Mouse (Mus musculus) common myeloid progenitor, adult 5-6 weeks (primary cell): ENCODE data around the gene Mov10. TPM values are rescaled to one million over a fixed set of nuclear protein-coding genes. Genes with fewer than 3 reads are reported as not detected.
A peak's percentile ranks its signal among the peaks of the same experiment; 100 is the strongest.
"Not testable (repeated sequence)": the region's sequence is repeated elsewhere in the genome, so short reads cannot be mapped to it uniquely, and the experiment has no call there.

Experiments used
- ATAC-seq: replicated peaks from 2 replicates; pipeline ENCODE4 v1.8.0; 2016; ENCODE audit warnings: low read depth, mild to moderate bottlenecking, moderate TSS enrichment, inconsistent platforms; ENCODE audit not compliant: poor library complexity, severe bottlenecking
- total RNA-seq: library from RNA; stranded (forward); fragments of 200-1000, 187-1606 nt; gene quantifications from 2 replicates; pipeline ENCODE4 v1.2.3, GENCODE M21; 2017

Gene Mov10
- total RNA-seq, result 6.0 and 8.6 TPM in 2 replicates

DNA sequence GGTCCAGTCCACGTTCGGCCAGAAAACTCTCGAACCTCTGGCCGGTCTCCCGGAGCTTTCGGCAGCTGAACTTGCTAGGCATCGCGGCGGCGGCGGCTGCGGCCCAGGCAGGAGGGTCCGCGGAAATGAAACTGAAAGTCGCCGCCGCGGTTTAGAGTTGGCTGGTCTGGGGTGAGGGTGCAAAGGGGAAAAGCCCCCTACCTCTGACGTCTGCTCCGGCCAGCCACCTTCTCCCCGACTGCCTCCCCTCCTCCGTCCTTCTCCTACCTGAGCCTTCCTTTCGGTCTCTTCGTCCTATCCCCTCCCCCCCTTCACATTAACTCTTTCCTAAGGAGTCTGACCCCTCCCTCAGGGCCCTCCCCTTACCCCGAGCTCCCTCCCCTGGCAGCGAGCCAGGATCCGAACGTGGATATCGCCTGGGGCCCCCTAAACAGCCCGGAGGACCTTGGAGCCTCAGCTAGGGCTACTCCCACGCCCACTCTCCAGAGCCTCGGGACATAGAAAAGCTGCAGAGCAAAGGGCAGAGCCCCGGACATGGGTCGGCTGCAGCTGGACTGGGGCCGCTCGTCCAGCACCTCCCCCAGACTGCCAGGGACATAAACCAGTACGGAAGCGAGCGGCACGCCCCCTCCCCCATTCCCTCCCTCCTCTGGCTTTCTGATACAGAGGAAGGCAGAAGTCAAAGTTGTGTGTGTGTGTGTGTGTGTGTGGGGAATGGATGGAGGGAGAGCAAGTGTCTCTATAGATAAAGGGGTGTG is at the start of gene Mov10:
Gene Mov10, minus strand, starts transcription at position 573 of the 758 bp plus-strand sequence.
- ATAC-seq, result peak; percentile 75

DNA sequence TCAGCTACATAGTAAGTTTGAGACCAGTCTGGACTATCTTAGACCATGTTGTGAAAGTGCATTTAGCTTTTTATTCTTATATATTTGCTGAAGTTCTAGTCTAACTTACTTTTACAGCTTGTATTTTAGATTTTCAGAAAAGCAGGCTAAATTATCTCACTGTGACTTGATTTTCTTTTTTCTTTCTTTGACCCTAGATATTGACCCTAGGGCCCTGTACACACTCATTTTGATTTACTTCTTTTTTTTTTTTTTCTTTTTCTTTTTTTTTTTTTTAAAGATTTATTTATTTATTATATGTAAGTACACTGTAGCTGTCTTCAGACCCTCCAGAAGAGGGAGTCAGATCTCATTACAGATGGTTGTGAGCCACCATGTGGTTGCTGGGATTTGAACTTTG is 48.3 kb upstream of the Mov10 start:
- ATAC-seq, result not testable (repeated sequence)

DNA sequence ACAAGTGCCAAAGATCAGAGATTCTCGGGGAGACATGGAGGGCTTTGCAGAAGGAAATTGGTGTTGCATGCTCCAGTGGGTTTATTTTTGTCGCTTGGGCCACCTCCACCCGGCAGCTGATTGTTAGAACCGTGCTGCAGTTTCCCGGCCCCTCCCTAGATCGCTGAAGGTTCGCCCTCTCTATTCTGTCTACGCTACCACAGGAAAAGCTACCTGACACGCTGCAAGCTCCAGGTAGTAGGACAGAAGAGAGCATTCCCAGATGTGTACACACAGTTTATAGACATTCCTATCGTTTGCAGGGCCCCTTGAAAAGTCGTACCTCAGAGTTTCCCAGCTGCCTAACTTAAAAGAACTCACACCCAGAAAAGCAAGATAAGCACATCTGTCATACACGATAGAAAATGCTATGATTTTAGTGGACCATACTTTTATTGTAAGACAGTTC is 47.0 kb upstream of the Mov10 start:
- no peak; the same call in 1 of the 2 replicates for ATAC-seq

DNA sequence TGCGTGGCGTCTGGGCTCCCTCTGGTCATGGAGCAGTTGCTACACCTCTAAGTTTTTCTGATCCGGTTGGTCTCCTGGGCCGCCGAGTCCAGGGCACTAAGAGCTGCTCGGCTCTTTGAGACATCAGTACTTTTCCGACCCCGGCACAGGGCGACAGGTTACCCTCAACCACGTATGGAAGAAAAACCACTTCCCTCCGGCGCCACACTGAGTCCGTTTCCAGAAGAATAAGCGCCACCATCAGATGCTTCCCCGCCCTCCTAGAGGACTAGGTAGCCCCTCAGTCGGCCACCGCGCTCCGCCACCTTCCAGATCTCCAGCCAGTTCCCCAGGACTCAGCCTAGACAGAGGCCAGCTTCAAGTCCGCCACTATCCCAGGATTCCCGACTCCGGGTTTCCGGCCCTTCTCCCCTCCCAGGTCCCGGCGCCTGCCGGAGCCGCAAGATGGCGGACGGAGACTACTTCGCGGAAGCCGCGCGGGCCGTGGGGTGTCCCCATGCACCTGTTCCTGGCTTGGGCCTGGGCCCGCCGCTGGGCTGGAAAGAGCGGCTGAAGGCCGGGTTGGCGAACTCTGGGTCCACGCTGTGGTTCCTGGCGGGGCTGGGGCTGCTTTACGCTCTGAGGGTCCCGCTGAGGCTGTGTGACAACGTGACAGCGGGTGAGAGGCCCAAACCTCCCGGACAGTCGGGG is 46.4 kb upstream of the Mov10 start:
- peak; percentile 58 for ATAC-seq

DNA sequence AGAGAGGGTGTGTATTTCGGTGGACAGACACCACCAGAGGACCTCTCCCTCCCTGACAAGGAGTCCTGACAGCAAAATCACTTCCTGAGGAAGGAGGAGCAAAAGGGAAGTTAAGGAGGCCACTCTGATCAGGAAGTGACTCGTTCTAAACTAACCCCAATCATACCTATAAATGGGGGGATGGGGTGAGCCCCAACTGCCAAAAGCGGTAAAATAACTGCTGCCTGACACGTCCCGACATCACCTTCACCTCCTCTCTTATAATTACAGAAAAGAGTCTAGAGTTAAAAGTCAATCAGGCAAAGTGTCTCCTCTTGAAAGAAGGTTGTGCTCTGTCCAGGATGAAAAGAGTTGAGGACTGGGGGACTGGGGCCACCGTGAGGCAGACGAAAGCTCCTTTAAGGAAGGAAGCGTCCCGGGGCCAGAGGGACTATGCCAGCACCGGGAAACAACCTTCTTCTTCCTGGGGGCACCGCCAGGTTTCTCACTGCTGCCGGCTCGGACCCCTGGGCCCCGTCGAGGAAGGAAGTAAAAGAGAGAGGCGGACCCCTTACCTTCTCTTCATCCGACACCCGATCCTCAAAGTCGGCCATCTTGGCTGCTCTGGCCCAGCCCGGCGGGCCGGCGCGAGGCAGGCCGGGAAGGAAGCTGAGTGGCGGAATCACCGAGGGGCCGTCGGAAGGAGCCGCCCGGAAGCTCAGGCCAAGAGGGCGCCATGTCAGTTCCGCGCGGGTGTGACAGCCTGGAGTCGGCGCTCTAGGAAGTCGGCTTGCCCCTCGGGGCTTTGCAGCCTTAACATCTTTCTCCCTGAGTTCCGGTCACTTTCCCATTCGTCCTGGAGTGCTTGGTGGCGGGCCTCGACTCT is 45.7 kb upstream of the Mov10 start, which contains the start of the genes St7l and Capza1:
Gene St7l, plus strand, starts transcription at position 220 of the 865 bp plus-strand sequence.
Gene Capza1, minus strand, starts transcription at position 720 of the 865 bp plus-strand sequence.
- ATAC-seq, result peak; percentile 85

DNA sequence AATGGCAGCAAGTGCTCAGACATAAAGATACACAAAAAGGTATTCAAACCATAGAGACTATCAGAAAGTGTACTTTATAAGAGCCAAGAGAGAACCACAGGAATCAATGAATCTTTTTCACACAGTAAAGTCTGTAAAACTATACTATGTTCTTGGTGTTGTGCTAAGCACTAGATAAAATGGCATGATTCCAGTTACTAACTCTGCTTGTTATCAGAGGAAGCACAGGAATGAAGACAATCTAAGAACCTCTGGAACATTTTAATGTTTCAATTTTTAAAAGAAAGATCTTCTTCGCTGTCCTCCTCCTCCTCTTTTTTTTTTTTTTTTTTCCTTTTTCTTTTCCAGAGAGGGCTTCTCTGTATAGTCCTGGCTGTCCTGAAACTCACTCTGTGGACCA is 40.2 kb upstream of the Mov10 start:
- no peak; the same call in 1 of the 2 replicates for ATAC-seq

DNA sequence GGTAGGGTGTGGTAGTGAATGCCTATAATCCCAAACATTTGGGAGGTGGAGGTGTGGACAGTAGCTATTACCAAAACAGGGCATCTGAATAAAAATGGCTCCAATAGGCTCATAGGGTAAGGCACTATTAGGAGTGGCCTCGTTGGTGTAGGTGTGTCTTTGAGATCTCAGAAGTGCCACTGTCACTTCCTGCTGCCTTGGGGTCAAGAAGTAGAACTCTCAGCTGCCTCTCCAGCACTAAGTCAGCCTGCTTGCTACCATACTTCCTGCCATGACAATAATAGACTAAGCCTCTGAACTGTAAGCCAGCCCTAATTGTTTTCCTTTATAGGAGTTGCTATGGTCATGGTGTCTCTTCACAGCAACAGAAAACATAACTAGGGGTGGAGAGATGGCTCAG is 37.7 kb upstream of the Mov10 start:
- no peak for ATAC-seq

DNA sequence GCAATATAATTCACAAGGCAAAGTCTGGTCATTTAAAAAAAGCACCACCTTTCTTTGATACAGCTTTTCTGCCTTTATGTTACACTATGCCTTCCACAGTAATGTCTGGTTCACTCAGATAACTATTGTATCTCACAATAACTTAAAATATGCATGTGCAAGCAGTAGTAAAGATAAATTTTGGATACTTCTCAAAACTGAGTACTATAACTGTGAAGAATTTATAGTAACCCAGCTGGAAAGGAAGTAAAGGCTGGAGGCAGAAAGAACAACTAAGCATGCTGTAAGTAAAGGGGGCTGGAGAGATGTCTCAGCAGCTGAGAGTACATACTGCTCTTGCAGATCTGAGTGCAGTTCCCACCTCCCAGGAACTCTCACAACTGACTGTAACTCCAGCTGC is 36.5 kb upstream of the Mov10 start:
- ATAC-seq, result peak; percentile 34; the same call in 1 of the 2 replicates

DNA sequence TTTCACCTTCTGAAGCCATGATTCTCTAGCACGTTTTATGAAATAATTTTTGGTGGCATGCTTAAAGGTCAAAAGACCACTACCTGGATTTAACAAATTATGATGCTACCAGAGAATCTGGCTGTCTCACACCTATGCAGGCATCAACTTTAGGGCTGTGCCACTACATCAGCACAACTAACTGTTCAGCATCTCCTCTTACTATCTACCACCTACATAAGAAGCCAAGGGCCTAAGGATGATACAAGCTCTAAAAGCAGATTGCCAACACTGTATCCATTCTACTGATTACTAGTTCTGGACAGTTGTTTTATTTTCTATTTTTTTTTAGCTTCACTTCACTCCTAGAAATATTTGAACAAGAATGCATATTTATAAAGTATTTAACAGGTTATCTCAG is 36.1 kb upstream of the Mov10 start:
- ATAC-seq, result no peak

DNA sequence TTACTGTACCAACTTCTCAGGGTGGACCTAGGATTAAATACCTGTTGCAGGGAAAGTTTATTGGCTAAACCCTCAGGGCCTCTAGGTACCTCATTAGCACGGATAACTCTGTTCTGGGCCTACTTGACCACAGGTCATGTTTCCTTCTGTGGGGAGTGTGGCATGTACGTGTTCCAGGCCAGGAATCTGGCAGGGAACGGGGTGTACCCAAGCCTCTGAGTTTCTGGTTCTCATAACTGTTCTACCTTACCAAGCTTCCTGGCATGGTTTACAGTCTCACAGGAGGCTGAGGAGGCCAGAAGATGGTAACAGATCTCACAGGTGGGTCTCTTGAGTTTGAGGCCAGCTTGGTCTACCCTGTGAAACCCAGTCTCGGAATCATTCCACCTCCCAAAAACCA is 28.2 kb upstream of the Mov10 start:
- no peak for ATAC-seq

DNA sequence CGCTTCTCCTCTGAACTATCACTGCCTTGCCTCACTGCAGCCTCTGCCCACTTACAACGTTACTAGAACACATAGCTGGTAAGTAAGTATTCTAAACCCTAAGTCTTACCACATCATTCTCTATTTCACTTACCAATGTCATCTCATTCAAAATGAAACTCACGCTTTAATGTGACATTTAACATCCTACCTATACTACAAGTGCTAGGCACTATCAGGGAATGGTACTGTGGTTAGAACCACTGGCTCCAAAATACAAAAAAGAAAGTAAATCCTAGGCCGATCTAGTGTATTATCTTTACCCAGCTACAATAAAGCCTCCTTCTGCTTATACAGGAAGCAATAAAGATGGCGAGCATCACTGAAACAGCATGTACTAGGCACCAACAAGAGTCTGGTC is 22.7 kb upstream of the Mov10 start:
- no peak for ATAC-seq

DNA sequence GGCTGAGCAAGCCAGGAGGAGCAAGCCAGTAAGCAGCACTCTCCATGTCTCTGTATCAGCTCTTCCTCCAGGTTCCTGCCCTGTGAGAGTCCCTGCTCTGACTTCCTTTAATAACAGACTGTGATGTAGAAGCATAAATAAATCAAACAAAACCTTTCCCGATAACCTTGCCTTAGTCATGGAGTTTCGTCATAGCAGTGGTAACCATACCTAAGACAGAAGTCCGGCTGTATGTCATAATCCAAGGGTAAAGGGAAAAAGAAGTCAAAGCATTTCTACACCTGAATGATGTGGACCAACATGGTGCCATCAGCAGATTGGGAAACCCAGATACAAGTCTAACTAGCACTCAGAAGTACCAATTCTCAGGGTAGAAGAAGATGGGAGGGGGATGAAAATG is 17.4 kb upstream of the Mov10 start:
- ATAC-seq, result no peak

DNA sequence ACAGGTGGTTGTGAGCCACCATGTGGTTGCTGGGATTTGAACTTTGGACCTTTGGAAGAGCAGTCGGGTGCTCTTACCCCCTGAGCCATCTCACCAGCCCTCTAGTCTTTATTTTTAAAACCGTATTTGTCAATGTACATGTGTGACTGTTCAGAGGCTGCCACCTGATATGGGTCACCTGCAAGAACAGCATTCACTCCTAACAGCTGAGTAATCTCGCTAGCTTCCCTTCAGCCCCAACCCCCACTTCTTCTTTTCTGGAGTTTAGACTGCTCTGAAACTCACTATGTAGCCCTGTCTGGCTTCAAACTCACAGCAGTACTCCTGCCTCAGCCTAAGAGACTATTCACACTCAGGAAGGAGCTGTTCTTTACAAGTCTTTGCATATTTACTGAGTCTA is 4.0 kb upstream of the Mov10 start:
- ATAC-seq, result no peak

DNA sequence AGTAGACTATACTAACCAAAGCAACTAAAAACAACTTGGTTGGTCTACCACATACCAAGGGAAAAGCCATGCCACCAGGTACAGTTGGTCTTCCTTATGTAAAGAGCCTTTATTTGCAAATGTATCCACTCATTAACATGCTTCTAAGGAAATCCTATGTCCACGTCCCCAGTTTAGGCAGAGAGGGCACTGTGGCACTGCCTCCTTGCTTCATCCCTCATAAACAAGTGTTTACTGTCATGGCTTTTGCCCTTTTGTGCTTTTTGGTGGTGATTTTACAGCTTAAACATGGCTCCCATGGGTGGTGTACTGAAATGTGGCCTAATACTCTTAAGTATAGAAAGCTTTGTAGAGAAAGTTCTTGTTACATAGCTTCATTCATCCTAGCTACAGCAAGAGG is 2.1 kb upstream of the Mov10 start:
- ATAC-seq, result no peak

DNA sequence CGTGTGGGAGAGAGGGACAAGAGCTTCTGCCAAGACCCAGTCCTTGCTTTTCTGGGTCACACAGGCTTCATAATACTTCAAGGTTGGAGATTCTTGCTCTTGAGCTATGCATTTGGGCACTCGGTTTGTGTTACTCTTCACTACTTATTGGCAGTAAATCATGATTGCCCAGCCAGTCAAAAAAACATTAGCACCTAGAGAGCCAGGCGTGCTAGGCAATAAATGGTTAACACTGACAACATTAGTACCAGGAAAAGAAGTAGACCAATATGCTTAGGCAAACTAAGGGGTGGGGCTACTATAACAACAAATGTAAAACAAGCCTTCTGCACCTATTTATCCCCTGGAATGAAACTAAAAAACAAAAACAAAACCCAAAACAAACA is 379 bp upstream of the Mov10 start:
- no peak; the same call in 1 of the 2 replicates for ATAC-seq

DNA sequence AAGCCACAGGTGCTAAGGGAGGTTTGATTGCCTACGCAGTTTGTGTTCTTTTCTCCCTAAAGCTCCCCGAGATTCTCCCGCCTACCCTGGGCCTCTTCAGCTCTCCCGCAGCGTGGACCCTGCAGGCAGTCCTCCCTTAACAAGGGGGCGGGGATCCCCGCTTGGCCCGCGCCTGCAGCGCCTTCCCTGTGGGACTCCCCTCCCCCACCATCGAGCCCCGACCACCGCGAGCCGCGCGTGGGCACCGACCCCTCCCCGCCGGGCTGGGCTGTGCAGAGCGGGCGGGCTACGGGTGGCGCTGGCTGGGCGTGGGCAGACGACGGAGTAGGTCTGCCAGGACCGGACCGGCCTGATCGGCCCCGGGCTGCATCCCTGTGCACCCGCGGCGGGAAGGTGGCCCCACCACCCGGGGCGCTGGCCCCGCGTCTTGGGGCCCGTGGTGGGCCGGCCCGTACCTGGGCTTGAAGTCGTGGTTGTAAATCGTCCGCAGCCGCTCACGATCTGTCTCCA is 827 bp downstream of the Mov10 start:
- peak; percentile 19; the same call in 1 of the 2 replicates for ATAC-seq

DNA sequence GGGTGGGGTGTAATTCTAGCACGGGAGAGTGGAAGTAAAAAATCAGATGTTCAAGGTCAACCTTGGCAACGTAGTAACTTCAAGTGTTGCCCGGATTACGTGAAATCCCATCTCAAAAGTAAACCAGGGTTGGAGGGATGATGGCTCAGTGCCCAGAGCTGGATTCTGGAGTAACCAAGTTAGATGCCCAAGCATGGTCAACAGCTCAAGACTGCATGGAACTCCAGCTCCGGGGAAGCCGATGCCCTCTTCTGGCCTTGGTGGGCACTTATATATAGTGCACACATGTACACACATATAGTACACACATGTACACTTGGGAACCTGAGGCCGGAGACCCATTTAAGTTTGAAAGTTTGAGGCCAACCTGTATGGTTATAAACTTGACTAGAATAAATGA is 2.2 kb downstream of the Mov10 start:
- ATAC-seq, result no peak

DNA sequence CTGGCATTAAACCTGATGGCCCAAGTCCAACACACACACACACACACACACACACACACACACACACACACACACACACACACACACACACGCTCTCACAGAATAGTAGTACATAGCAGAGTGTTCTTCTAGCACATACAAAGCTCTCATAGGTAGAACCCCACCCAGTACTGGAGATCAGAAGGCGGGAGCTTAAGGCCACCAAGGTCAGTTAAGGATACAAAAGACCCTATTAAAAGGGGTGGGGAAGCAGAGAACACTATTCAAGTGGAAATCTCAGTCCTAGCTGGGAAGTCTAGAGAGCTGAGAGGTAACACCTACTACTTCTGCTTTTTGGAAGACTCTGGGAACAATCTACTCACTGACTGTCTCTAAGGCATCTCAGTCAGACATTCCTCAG is 3.0 kb downstream of the Mov10 start:
- no peak for ATAC-seq

DNA sequence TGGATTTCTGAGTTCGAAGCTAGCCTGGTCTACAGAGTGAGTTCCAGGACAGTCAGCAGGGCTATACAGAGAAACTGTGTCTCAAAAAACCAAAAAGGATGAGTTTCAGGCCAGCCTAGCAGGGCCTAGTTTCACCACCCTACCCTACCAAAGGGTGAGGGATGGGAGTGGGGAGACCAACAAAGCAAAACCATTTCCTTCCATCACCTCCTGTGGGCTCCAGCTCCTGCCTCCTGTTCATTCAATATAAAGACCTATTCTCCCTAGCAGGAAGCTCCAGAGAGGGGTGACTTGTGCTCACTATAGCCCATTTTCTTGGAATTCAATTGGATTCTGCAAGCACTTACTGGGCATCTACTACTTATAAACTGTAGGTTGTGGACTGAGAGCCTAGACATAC is 3.6 kb downstream of the Mov10 start:
- no peak for ATAC-seq

DNA sequence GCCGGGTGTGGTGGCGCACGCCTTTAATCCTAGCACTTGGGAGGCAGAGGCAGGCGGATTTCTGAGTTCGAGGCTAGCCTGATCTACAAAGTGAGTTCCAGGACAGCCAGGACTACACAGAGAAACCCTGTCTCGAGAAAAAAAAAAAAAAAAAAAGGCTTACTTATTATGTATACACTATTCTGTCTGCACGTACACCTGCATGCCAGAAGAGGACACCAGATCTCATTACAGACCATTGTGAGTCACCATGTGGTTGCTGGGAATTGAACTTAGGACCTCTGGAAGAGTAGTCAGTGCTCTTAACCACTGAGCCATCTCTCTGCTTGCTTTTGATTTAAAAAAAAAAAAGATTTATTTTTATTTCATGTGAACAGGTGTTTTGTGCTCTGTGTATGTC is 5.1 kb downstream of the Mov10 start:
- ATAC-seq, result not testable (repeated sequence)
